Mouse (Mus musculus): ENCODE data around the gene Dgkg.

- TF ChIP-seq CTCF (IDR thresholded peaks at IDR 0.05; ENCODE audit: low read depth, low read length) (peak; percentile 94), POLR2A (IDR thresholded peaks at IDR 0.05; ENCODE audit: insufficient read depth, low read length) (no peak)
These were observed 108.6 kb downstream of the Dgkg start for GRCm38 (mm10) chr16:22548167-22549080.
